Mouse (Mus musculus) heart, adult 2 months (tissue): ENCODE results near the gene Atrnl1. TPM values are rescaled to one million over a fixed set of nuclear protein-coding genes. Genes with fewer than 3 reads are reported as not detected.

Experiments used
- DNase-seq, 2 experiments: peaks; one replicate each; pipeline ENCODE4 v3.0.0; 2021
- H3K27ac ChIP-seq: fragments of 200-600 bp; 2 replicates; pipeline ENCODE4 v1.8.1; 2022
- H3K27me3 ChIP-seq: fragments of 200-500 bp; 2 replicates; pipeline ENCODE4 v1.6.1; 2012; ENCODE audit warnings: mild to moderate bottlenecking, low read length, inconsistent platforms, mixed read lengths; ENCODE audit not compliant: control insufficient read depth, insufficient read depth
- H3K36me3 ChIP-seq: fragments of 200-500 bp; 2 replicates; pipeline ENCODE4 v1.6.1; 2012; ENCODE audit warnings: low read length, inconsistent platforms; ENCODE audit not compliant: control insufficient read depth, insufficient read depth
- H3K4me1 ChIP-seq: fragments of 200-500 bp; 2 replicates; pipeline ENCODE4 v1.6.1; 2011; ENCODE audit warnings: low read length; ENCODE audit not compliant: control insufficient read depth, insufficient read depth
- H3K4me3 ChIP-seq: fragments of 200-600 bp; 2 replicates; pipeline ENCODE4 v1.8.1; 2022
- H3K79me2 ChIP-seq: fragments of 200-500 bp; replicated peaks from 2 replicates; pipeline ENCODE4 v1.6.1; 2012; ENCODE audit warnings: mild to moderate bottlenecking, inconsistent platforms, low read length, moderate library complexity, mixed read lengths; ENCODE audit not compliant: control insufficient read depth, insufficient read depth
- H3K9ac ChIP-seq: fragments of 200-500 bp; 2 replicates; pipeline ENCODE4 v1.6.1; 2012; ENCODE audit warnings: low read depth, mild to moderate bottlenecking, control low read depth, inconsistent platforms, low read length, mixed read lengths
- CTCF ChIP-seq: fragments of 200-600 bp; IDR thresholded peaks from 2 replicates; pipeline ENCODE4 v1.8.1; 2022; ENCODE audit warnings: antibody characterized with exemption, mild to moderate bottlenecking, moderate library complexity
- EP300 ChIP-seq: fragments of 200-500 bp; IDR thresholded peaks from 2 replicates; pipeline ENCODE4 v1.6.1; 2011; ENCODE audit warnings: low read depth, low read length, control low read depth; ENCODE audit not compliant: insufficient read depth
- POLR2A ChIP-seq: fragments of 200-500 bp; IDR thresholded peaks from 2 replicates; pipeline ENCODE4 v1.6.1; 2011; ENCODE audit warnings: mild to moderate bottlenecking, low read depth, low read length, control low read depth; ENCODE audit not compliant: insufficient read depth
- WGBS: fragments of 180-500 bp; shearing (Covaris S2); methylation state at CpG from one replicate; pipeline ENCODE4 v1.1.7; 2018; 5-methylcytosine and 5-hydroxymethylcytosine counted together
- intact Hi-C: fragments of 180-260 bp; cut with DNase I; formaldehyde crosslinking; loops from one replicate; pipeline ENCODE4 v1.15.1; 2025
- polyA plus RNA-seq: library from polyadenylated mRNA; depleted of rRNA; stranded (reverse); fragments of >200 nt; gene quantifications from 2 replicates; pipeline ENCODE4 v1.2.3, GENCODE M21; 2012
- total RNA-seq, 2 experiments: library from RNA; stranded (reverse); gene quantifications; 2 replicates each; pipeline ENCODE4 v1.2.3; 2021

Atrnl1 gene
- total and polyA plus RNA-seq, 3 experiments = 6.3 to 14.2 (median 13.4) TPM

GRCm38 (mm10) chr19:57589516-57589915 is 21.3 kb upstream of the Atrnl1 start:
- no peaks in the 10 kb centered on the region for H3K27me3 ChIP-seq
- H3K4me1 ChIP-seq = no peaks in the 10 kb centered on the region
- DNase-seq = no peak
- H3K79me2 ChIP-seq = no peaks in the 10 kb centered on the region
- no peak overlapping the region for H3K4me3 ChIP-seq
- TF ChIP-seq EP300 = no peak
- no peak for TF ChIP-seq CTCF
- no peak for TF ChIP-seq POLR2A
- H3K9ac ChIP-seq = no peak overlapping the region
- 57% methylated on average over 9 of the region's 9 CpGs for WGBS
- intact Hi-C loops = no loop called here
- no peaks in the 10 kb centered on the region for H3K36me3 ChIP-seq
- no peak overlapping the region for H3K27ac ChIP-seq

DNA sequence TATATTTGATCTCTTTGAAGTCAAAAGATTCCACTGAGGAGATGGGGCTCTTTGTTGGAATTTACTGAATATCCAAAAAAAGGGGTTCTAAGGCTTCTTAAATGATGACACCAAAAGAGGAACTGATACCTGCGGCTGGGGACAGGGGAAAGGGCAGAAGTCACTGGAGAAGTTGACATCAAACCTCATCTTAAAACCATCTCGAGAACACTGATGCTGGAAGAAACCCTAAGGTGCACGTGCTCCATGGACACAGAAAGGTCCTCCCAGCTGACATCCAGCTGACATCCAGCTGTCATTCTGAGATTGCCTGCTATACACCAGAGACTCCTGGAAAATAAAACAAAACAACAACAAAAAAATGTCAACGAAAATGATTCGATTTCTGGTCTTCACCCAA is 19.9 kb upstream of the Atrnl1 start:
- no peak for DNase-seq
- Histone ChIP-seq H3K36me3 (no peaks in the 10 kb centered on the region), H3K4me3 (no peak overlapping the region), H3K27me3 (no peaks in the 10 kb centered on the region), H3K79me2 (no peaks in the 10 kb centered on the region), H3K27ac (no peak overlapping the region), H3K4me1 (no peaks in the 10 kb centered on the region), H3K9ac (no peak overlapping the region)
- TF ChIP-seq POLR2A (no peak), EP300 (no peak), CTCF (no peak)
- WGBS = 61% methylated on average over 5 of the region's 5 CpGs
- intact Hi-C loops = no loop called here

- WGBS = 81% methylated on average over 10 of the region's 10 CpGs
- DNase-seq = no peak
- H3K4me3 ChIP-seq = no peak overlapping the region
- no peaks in the 10 kb centered on the region for H3K79me2 ChIP-seq
- intact Hi-C loops = no loop called here
- H3K27me3 ChIP-seq = no peaks in the 10 kb centered on the region
- no peak overlapping the region for H3K27ac ChIP-seq
- H3K4me1 ChIP-seq = no peaks in the 10 kb centered on the region
- TF ChIP-seq POLR2A (no peak), CTCF (peak; percentile 29; the same call in 1 of the 2 replicates), EP300 (no peak)
- H3K9ac ChIP-seq = no peak overlapping the region
- no peaks in the 10 kb centered on the region for H3K36me3 ChIP-seq
Measured at GRCm38 (mm10) chr19:57591631-57592030, 19.2 kb upstream of the Atrnl1 start.

GRCm38 (mm10) chr19:57592355-57592754 is 18.5 kb upstream of the Atrnl1 start:
- Histone ChIP-seq H3K36me3 (no peaks in the 10 kb centered on the region), H3K4me1 (no peaks in the 10 kb centered on the region), H3K9ac (no peak overlapping the region), H3K4me3 (no peak overlapping the region), H3K27me3 (no peaks in the 10 kb centered on the region), H3K27ac (no peak overlapping the region), H3K79me2 (no peaks in the 10 kb centered on the region)
- intact Hi-C loops = no loop called here
- no peak for TF ChIP-seq EP300
- no peak for TF ChIP-seq CTCF
- TF ChIP-seq POLR2A = no peak
- no peak for DNase-seq
- 71% methylated on average over 2 of the region's 2 CpGs for WGBS

- no peaks in the 10 kb centered on the region for H3K27me3 ChIP-seq
- intact Hi-C loops = no loop called here
- H3K79me2 ChIP-seq = no peaks in the 10 kb centered on the region
- H3K4me3 ChIP-seq = no peak overlapping the region
- 90% methylated on average over 8 of the region's 8 CpGs for WGBS
- H3K36me3 ChIP-seq = no peaks in the 10 kb centered on the region
- H3K4me1 ChIP-seq = no peaks in the 10 kb centered on the region; the same call in 1 of the 2 replicates
- DNase-seq = no peak
- H3K27ac ChIP-seq = no peak overlapping the region
- TF ChIP-seq POLR2A (no peak), CTCF (no peak), EP300 (no peak)
- H3K9ac ChIP-seq = no peak overlapping the region
Measured at GRCm38 (mm10) chr19:57599126-57599525, 11.7 kb upstream of the Atrnl1 start.

DNA sequence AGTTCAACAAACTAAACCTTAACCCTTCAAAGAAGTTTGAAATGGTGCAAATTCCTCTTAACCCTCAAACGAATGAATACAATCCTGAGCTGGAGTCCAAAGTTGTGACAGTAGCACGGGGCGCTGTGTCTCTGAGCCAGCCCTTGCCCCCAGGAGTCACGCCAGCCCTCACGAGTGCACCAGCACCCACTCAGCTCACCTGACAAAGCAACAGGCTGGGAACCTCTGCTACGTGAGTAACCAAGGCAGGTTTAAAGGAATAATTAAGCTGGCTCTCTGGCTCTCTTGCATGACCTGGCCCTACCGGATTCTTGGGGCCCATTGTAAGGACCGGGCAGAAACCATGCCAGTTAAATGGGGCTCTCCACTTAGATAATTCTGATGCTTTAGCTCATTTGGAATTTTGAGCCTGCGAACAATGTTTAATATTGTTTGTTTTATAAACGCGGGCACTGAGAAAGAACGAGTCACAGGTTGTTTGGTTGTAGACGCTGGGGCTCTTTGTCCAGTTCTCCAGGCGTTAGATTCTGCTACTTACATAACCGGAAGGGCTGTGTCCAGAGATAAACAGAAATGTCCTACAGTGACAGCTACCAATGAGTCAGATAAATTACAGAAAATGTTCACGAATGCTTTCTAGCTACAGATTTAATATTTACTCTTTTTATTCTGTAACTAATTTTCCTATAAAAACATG is 10.5 kb upstream of the Atrnl1 start:
- WGBS = 52% methylated on average over 16 of the region's 16 CpGs

More for the DNA sequence above, 10.5 kb upstream of the Atrnl1 start:
- H3K4me3 ChIP-seq = no peak overlapping the region
- no peak for TF ChIP-seq POLR2A
- no peak for TF ChIP-seq EP300
- no peak for TF ChIP-seq CTCF
- no peaks in the 10 kb centered on the region for H3K36me3 ChIP-seq
- no peak overlapping the region for H3K27ac ChIP-seq
- H3K27me3 ChIP-seq = no peaks in the 10 kb centered on the region
- H3K79me2 ChIP-seq = no peaks in the 10 kb centered on the region
- no peaks in the 10 kb centered on the region; the same call in 1 of the 2 replicates for H3K4me1 ChIP-seq
- no peak overlapping the region for H3K9ac ChIP-seq
- no peak for DNase-seq
- intact Hi-C loops = no loop called here
